Mouse (Mus musculus) heart, postnatal 0 days (tissue): ENCODE measurements around the gene Dusp13. TPM values are rescaled to one million over a fixed set of nuclear protein-coding genes. Genes with fewer than 3 reads are reported as not detected.

Experiments used
- ATAC-seq: fragments of 200-750 bp; cut with Nextera tagmentation; 2 replicates; pipeline ENCODE4 v1.8.0; 2017; ENCODE audit warnings: low read depth, moderate number of reproducible peaks, moderate library complexity; ENCODE audit not compliant: insufficient read depth
- DNase-seq: peaks from one replicate; pipeline ENCODE4 v3.0.0-alpha.2; 2016; ENCODE audit warnings: low spot score
- H3K27ac ChIP-seq: fragments of 300-500 bp; sonication (generic); 2 replicates; pipeline ENCODE4 v1.5.1; 2014; ENCODE audit warnings: low read depth, mild to moderate bottlenecking
- H3K27me3 ChIP-seq: fragments of 300-500 bp; sonication (generic); 2 replicates; pipeline ENCODE4 v1.6.1; 2014; ENCODE audit warnings: low read length, mixed read lengths; ENCODE audit not compliant: control insufficient read depth, insufficient read depth
- H3K36me3 ChIP-seq: fragments of 300-500 bp; sonication (generic); replicated peaks from 2 replicates; pipeline ENCODE4 v1.6.1; 2014; ENCODE audit warnings: low read length, mixed read lengths; ENCODE audit not compliant: control insufficient read depth, insufficient read depth
- H3K4me1 ChIP-seq: fragments of 300-500 bp; sonication (generic); 2 replicates; pipeline ENCODE4 v1.6.1; 2014; ENCODE audit warnings: antibody characterized with exemption; ENCODE audit not compliant: control insufficient read depth, insufficient read depth
- H3K4me2 ChIP-seq: fragments of 300-500 bp; sonication (generic); 2 replicates; pipeline ENCODE4 v1.6.1; 2014; ENCODE audit warnings: low read depth, mild to moderate bottlenecking, low read length, moderate library complexity
- H3K4me3 ChIP-seq: fragments of 300-500 bp; sonication (generic); 2 replicates; pipeline ENCODE4 v1.5.1; 2014; ENCODE audit warnings: low read depth, low read length
- H3K9ac ChIP-seq: fragments of 300-500 bp; sonication (generic); replicated peaks from 2 replicates; pipeline ENCODE4 v1.6.1; 2014; ENCODE audit warnings: low read depth, low read length, mixed read lengths
- H3K9me3 ChIP-seq: fragments of 300-500 bp; sonication (generic); replicated peaks from 2 replicates; pipeline ENCODE4 v1.6.1; 2016; ENCODE audit warnings: low read length; ENCODE audit not compliant: control insufficient read depth
- CTCF ChIP-seq: IDR thresholded peaks from 2 replicates; pipeline ENCODE4 v1.5.1; 2016; ENCODE audit warnings: antibody characterized with exemption, control low read depth, low read depth
- EP300 ChIP-seq: IDR thresholded peaks from 2 replicates; pipeline ENCODE4 v1.6.1; 2016; ENCODE audit warnings: antibody characterized with exemption, low read depth
- WGBS: fragments of 180-500 bp; shearing (Covaris S2); extraction: QIAGEN DNeasy Blood & Tissue Kit; methylation state at CpG from one replicate; pipeline ENCODE4 v1.1.7; 2014; 5-methylcytosine and 5-hydroxymethylcytosine counted together
- polyA plus RNA-seq: library from polyadenylated mRNA; unstranded; fragments of >200 nt; fragmentation: Nextera tagmentation; extraction: Ambion mirVana; gene quantifications from 2 replicates; pipeline ENCODE4 v1.2.1, GENCODE M21; 2015
- total RNA-seq: library from RNA; depleted of rRNA; stranded (reverse); fragments of >200 nt; gene quantifications from 2 replicates; pipeline ENCODE4 v1.2.3, GENCODE M21; 2014; ENCODE audit warnings: low replicate concordance

The Dusp13 gene
- total and polyA plus RNA-seq, 2 experiments from 2014 or later = not detected

DNA sequence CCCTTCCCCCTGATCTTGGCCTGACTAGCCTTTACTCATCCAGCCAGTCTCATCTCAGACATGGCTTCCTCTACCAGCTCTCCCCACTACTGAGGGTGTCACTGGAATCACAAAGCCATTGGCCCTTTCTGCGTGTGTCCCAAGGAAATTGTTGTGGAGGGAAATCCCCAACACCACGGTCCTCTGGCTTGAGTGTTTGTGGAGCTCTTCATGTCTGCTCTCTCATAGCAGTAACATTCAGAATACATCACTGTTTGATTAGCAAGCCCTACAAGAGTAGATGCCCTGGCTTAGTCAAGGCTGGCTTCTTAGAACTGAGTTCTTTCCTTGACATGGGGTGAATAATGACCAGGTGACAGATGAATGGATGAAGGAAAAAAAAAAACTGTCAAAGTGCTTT is 4.1 kb downstream of the Dusp13 start:
- ATAC-seq (no peak), DNase-seq (no peak)
- no peak overlapping the region for H3K4me2 ChIP-seq
- H3K4me3 ChIP-seq = no peak overlapping the region
- H3K36me3 ChIP-seq = no peaks in the 10 kb centered on the region
- H3K27me3 ChIP-seq = no peaks in the 10 kb centered on the region
- H3K9me3 ChIP-seq = no peaks in the 10 kb centered on the region
- 76% methylated on average over 2 of the region's 2 CpGs for WGBS
- peaks cover 3% of the 10 kb centered on the region for H3K4me1 ChIP-seq
- H3K27ac ChIP-seq = no peak overlapping the region
- H3K9ac ChIP-seq = no peak overlapping the region
- TF ChIP-seq EP300 = no peak
- TF ChIP-seq CTCF = no peak

DNA sequence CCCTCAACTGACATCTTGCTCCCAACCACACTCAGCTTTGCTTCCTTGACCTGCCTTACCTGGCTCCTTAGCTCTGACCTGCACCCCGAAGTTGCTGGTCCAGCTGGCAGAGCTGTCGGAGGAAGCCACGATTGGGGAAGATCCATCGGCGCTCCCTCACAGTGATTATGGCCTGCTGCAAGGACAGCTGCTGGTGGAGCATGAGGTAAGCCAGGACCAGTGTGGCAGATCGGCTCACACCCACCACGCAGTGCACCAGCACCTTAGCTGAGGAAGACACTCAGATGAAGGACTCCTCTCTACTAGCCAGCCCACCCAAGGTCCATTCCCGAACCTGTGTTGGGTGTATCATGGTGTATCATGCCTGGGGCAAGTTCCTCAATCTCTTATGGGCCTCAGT is 4.7 kb downstream of the Dusp13 start:
- no peak for DNase-seq
- TF ChIP-seq CTCF (no peak), EP300 (no peak)
- 81% methylated on average over 8 of the region's 8 CpGs for WGBS
- H3K27ac ChIP-seq = no peak overlapping the region
- H3K4me1 ChIP-seq = no peaks in the 10 kb centered on the region
- H3K9me3 ChIP-seq = no peaks in the 10 kb centered on the region
- ATAC-seq = no peak
- no peaks in the 10 kb centered on the region for H3K27me3 ChIP-seq
- H3K4me3 ChIP-seq = no peak overlapping the region
- H3K36me3 ChIP-seq = no peaks in the 10 kb centered on the region
- no peak overlapping the region for H3K9ac ChIP-seq
- no peak overlapping the region for H3K4me2 ChIP-seq

DNA sequence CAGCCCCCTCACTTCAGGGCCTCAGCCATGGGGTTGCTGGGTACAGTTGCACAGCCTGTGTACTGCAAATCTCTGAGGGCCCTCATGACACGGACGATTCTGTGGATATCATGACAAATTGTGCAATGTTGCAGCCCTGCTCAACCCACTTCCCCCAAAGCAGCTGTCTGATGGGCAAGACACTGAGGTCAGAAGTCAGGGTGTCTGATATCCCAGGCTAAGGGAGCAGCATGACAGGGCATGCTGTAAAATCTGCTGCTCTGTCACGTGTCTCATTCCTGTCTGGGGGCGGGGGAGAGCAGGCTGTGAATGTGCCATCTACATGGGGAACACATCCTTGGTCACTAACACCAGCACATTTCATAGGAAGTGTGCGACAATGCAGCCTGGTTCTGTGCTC is 5.8 kb downstream of the Dusp13 start:
- WGBS = 61% methylated on average over 5 of the region's 5 CpGs
- no peak overlapping the region for H3K4me2 ChIP-seq
- no peaks in the 10 kb centered on the region for H3K9me3 ChIP-seq
- no peaks in the 10 kb centered on the region for H3K4me1 ChIP-seq
- H3K27ac ChIP-seq = no peak overlapping the region
- TF ChIP-seq CTCF (no peak), EP300 (no peak)
- H3K27me3 ChIP-seq = no peaks in the 10 kb centered on the region
- ATAC-seq (no peak), DNase-seq (no peak)
- no peaks in the 10 kb centered on the region for H3K36me3 ChIP-seq
- no peak overlapping the region for H3K9ac ChIP-seq
- no peak overlapping the region for H3K4me3 ChIP-seq

DNA sequence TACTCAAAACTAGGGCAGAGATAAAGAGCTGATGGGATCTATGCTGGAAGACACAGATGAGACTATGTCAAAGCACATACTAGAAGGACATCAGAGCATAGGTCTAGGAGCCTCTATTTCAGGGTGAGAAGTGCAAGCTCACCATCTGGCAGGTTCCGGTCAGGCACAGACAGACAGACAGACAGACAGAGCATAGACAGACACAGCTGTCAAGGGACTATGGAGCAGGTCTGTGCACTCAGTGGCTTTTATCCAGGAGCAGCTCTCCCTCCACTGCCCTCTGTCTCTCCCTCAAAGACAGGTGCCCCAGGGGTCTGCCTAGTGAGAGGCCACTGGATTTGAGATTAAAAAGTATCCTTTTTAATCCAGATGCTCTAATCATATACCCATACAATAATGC is 6.8 kb downstream of the Dusp13 start:
- Histone ChIP-seq H3K9ac (no peak overlapping the region), H3K36me3 (no peaks in the 10 kb centered on the region), H3K4me2 (no peak overlapping the region), H3K4me1 (no peaks in the 10 kb centered on the region), H3K27me3 (no peaks in the 10 kb centered on the region), H3K9me3 (no peaks in the 10 kb centered on the region), H3K4me3 (no peak overlapping the region), H3K27ac (no peak overlapping the region)
- 95% methylated on average over 1 of the region's 1 CpGs for WGBS
- TF ChIP-seq CTCF (no peak), EP300 (no peak)
- no peak for ATAC-seq
- DNase-seq = no peak

DNA sequence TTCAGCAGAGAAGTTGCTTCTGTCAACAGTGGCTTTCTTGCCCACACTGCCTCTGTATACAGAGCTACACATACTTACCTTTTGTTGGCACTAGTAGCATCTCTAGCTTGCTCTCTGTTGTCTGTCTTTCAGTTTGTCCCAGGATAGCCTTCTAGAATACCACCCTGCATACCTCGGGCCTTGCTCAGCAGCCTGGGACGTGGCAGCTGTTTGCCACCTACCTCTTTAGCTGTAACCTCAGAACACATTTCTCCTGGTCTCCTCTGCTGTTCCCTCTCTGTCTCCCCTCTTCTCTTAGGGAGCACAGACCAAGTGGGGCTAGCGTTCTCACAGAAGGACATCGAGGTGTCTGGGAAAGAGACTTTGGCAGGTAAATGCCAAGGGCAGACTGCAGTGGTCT is 8.5 kb downstream of the Dusp13 start:
- Histone ChIP-seq H3K4me3 (no peak overlapping the region), H3K27me3 (no peaks in the 10 kb centered on the region), H3K4me2 (no peak overlapping the region), H3K4me1 (no peaks in the 10 kb centered on the region), H3K27ac (no peak overlapping the region), H3K9me3 (no peaks in the 10 kb centered on the region), H3K36me3 (no peaks in the 10 kb centered on the region), H3K9ac (no peak overlapping the region)
- no peak for DNase-seq
- 91% methylated on average over 4 of the region's 4 CpGs for WGBS
- TF ChIP-seq EP300 = no peak
- TF ChIP-seq CTCF = no peak
- ATAC-seq = no peak

DNA sequence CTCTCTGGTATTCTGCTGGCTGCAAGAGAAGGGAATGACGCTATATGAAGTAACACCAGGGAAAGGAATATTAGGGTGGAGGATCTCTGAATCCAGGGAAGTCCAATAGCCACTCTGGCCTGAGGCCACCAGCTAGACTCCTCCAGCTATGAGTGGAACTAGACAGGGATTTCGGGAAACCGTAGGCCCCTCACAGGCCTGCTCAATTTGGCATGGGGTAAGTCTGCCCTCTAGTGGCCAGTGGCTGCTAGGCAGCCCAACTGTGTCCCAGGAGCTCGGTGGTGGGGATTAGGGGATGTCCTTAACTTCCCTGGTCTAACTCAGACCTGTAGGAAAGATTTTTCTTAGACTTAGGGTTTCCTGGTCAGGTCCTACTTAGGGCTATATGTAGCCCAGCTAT is 9.2 kb downstream of the Dusp13 start:
- ATAC-seq (peak; percentile 81), DNase-seq (peak; percentile 72)
- no peak overlapping the region for H3K9ac ChIP-seq

More for the DNA sequence above, 9.2 kb downstream of the Dusp13 start:
- 11% methylated on average over 4 of the region's 4 CpGs for WGBS
- Histone ChIP-seq H3K4me2 (no peak overlapping the region), H3K9me3 (no peaks in the 10 kb centered on the region), H3K4me3 (no peak overlapping the region), H3K27me3 (no peaks in the 10 kb centered on the region), H3K36me3 (no peaks in the 10 kb centered on the region), H3K4me1 (no peaks in the 10 kb centered on the region), H3K27ac (no peak overlapping the region)
- peak; percentile 96 for TF ChIP-seq CTCF
- no peak for TF ChIP-seq EP300
